Mouse (Mus musculus) lung, embryonic 16.5 days (tissue): ENCODE data around the gene Atp5e. TPM values are rescaled to one million over a fixed set of nuclear protein-coding genes. Genes with fewer than 3 reads are reported as not detected.

Source experiments
- ATAC-seq: fragments of 200-750 bp; cut with Nextera tagmentation; 2 replicates; pipeline ENCODE4 v1.8.0; 2017; ENCODE audit warnings: low read depth, mild to moderate bottlenecking, moderate library complexity
- H3K27ac ChIP-seq: fragments of 300-500 bp; sonication (generic); 2 replicates; pipeline ENCODE4 v1.5.1; 2014; ENCODE audit warnings: mild to moderate bottlenecking, control low read depth, low read length
- H3K27me3 ChIP-seq: fragments of 300-500 bp; sonication (generic); 2 replicates; pipeline ENCODE4 v1.6.1; 2014; ENCODE audit warnings: low read depth, low read length, mixed read lengths; ENCODE audit not compliant: control insufficient read depth, insufficient read depth
- H3K36me3 ChIP-seq: fragments of 300-500 bp; sonication (generic); 2 replicates; pipeline ENCODE4 v1.6.1; 2014; ENCODE audit warnings: low read length; ENCODE audit not compliant: control insufficient read depth, insufficient read depth
- H3K4me1 ChIP-seq: fragments of 300-500 bp; sonication (generic); replicated peaks from 2 replicates; pipeline ENCODE4 v1.6.1; 2014; ENCODE audit warnings: low read length, mixed read lengths; ENCODE audit not compliant: control insufficient read depth, insufficient read depth
- H3K4me2 ChIP-seq: fragments of 300-500 bp; sonication (generic); 2 replicates; pipeline ENCODE4 v1.6.1; 2014; ENCODE audit warnings: low read depth, low read length, control low read depth
- H3K4me3 ChIP-seq: fragments of 300-500 bp; sonication (generic); 2 replicates; pipeline ENCODE4 v1.5.1; 2014; ENCODE audit warnings: mild to moderate bottlenecking, low read length, control low read depth
- H3K9ac ChIP-seq: fragments of 300-500 bp; sonication (generic); 2 replicates; pipeline ENCODE4 v1.6.1; 2014; ENCODE audit warnings: low read length, control low read depth
- H3K9me3 ChIP-seq: fragments of 300-500 bp; sonication (generic); 2 replicates; pipeline ENCODE4 v1.6.1; 2016; ENCODE audit warnings: low read length; ENCODE audit not compliant: control insufficient read depth
- WGBS: fragments of 180-500 bp; shearing (Covaris S2); extraction: QIAGEN DNeasy Blood & Tissue Kit; methylation state at CpG from one replicate; pipeline ENCODE4 v1.1.7; 2014; 5-methylcytosine and 5-hydroxymethylcytosine counted together
- polyA plus RNA-seq: library from polyadenylated mRNA; unstranded; fragments of >200 nt; fragmentation: Nextera tagmentation; extraction: Ambion mirVana; gene quantifications from 2 replicates; pipeline ENCODE4 v1.2.1, GENCODE M21; 2015

Gene Atp5e
- 794 and 878 TPM in 2 replicates for polyA plus RNA-seq

- H3K9me3 ChIP-seq = no peaks in the 10 kb centered on the region
- peaks cover 36% of the 10 kb centered on the region for H3K36me3 ChIP-seq
- peaks cover 6% of the 10 kb centered on the region for H3K4me1 ChIP-seq
- WGBS = 2% methylated on average over 48 of the region's 48 CpGs
- H3K4me2 ChIP-seq = peak within 1 kb of the TSS; percentile 99
- peak within 1 kb of the TSS; percentile 58; the same call in 1 of the 2 replicates for H3K27ac ChIP-seq
- H3K4me3 ChIP-seq = peak within 1 kb of the TSS; percentile 92
- H3K9ac ChIP-seq = peak within 1 kb of the TSS; percentile 92
- no peaks in the 10 kb centered on the region for H3K27me3 ChIP-seq
- ATAC-seq = peak; percentile 100
These were observed at the start of gene Atp5e for GRCm38 (mm10) chr2:174463789-174464523. TSS of gene Atp5e (minus strand) at chr2:174464105.

GRCm38 (mm10) chr2:174509825-174510224, 45.9 kb upstream of the Atp5e start:
- ATAC-seq = no peak
- 86% methylated on average over 8 of the region's 8 CpGs for WGBS

GRCm38 (mm10) chr2:174507998-174508397, 44.1 kb upstream of the Atp5e start:
- ATAC-seq = peak; percentile 49; the same call in 1 of the 2 replicates

More at GRCm38 (mm10) chr2:174509825-174510224, 45.9 kb upstream of the Atp5e start:
- Histone ChIP-seq H3K36me3 (no peaks in the 10 kb centered on the region), H3K9me3 (0 out of 2 replicates have a peak, but pooled peaks cover 3% of the 10 kb centered on the region), H3K9ac (no peak overlapping the region), H3K4me3 (no peak overlapping the region), H3K4me1 (no peaks in the 10 kb centered on the region), H3K27me3 (no peaks in the 10 kb centered on the region), H3K4me2 (no peak overlapping the region), H3K27ac (no peak overlapping the region)

GRCm38 (mm10) chr2:174502831-174503460, 39.0 kb upstream of the Atp5e start:
- no peak overlapping the region for H3K9ac ChIP-seq
- H3K9me3 ChIP-seq = 0 out of 2 replicates have a peak, but pooled peaks cover 3% of the 10 kb centered on the region
- H3K4me3 ChIP-seq = no peak overlapping the region
- 47% methylated on average over 25 of the region's 25 CpGs for WGBS
- peaks cover 3% of the 10 kb centered on the region; the same call in 1 of the 2 replicates for H3K4me1 ChIP-seq
- no peak overlapping the region for H3K4me2 ChIP-seq
- no peak for ATAC-seq
- H3K27me3 ChIP-seq = no peaks in the 10 kb centered on the region
- no peaks in the 10 kb centered on the region for H3K36me3 ChIP-seq
- no peak overlapping the region for H3K27ac ChIP-seq

More at GRCm38 (mm10) chr2:174507998-174508397, 44.1 kb upstream of the Atp5e start:
- Histone ChIP-seq H3K9me3 (0 out of 2 replicates have a peak, but pooled peaks cover 3% of the 10 kb centered on the region), H3K4me1 (no peaks in the 10 kb centered on the region; the same call in 1 of the 2 replicates), H3K27me3 (no peaks in the 10 kb centered on the region), H3K4me2 (no peak overlapping the region), H3K27ac (no peak overlapping the region), H3K36me3 (no peaks in the 10 kb centered on the region), H3K4me3 (no peak overlapping the region), H3K9ac (no peak overlapping the region)
- 50% methylated on average over 4 of the region's 4 CpGs for WGBS

DNA sequence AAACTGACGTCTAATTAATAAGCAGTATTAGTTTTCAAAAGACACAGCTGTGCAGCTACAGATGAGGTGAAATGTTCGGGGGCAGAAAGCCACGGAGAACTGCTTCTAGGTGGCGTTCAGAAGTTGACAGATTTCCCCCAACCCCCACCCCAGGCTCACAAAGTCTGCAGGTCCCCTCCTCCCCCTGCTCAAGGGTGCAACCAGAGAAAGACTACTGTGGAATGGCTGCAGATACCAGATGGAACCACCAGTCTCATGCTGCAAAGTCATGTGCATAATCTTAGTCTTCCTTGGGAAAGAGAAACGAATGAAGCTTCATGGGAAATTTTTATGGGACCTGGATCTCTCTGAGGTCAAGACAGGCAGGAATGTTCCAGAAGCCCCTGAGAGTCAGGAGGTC, 38.4 kb upstream of the Atp5e start:
- no peaks in the 10 kb centered on the region for H3K27me3 ChIP-seq
- no peak for ATAC-seq
- no peak overlapping the region for H3K27ac ChIP-seq
- H3K9me3 ChIP-seq = 0 out of 2 replicates have a peak, but pooled peaks cover 3% of the 10 kb centered on the region
- H3K9ac ChIP-seq = no peak overlapping the region
- no peak overlapping the region for H3K4me2 ChIP-seq
- H3K4me3 ChIP-seq = no peak overlapping the region
- H3K36me3 ChIP-seq = no peaks in the 10 kb centered on the region
- 39% methylated on average over 5 of the region's 5 CpGs for WGBS
- H3K4me1 ChIP-seq = peaks cover 3% of the 10 kb centered on the region; the same call in 1 of the 2 replicates

DNA sequence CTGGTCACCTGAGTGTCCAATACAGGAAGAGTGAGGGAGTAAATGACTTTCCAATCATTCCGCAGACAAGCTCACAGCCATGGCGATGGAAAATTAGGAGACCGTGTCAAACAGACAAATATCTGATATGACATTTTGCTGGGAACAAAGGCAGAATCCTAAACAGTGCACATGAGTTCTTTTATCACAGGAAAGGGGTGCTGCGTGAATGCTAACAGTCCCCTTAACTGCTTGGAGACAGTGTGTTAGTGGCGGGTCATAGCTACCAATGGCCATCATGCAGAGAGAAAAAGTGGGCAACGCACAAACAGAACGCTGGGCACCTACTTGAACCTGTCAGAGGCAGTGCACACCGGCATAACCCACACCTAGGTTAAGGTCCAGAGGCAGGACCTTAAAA, 37.6 kb upstream of the Atp5e start:
- ATAC-seq = no peak
- whole genome bisulfite sequencing = 84% methylated on average over 8 of the region's 8 CpGs

DNA sequence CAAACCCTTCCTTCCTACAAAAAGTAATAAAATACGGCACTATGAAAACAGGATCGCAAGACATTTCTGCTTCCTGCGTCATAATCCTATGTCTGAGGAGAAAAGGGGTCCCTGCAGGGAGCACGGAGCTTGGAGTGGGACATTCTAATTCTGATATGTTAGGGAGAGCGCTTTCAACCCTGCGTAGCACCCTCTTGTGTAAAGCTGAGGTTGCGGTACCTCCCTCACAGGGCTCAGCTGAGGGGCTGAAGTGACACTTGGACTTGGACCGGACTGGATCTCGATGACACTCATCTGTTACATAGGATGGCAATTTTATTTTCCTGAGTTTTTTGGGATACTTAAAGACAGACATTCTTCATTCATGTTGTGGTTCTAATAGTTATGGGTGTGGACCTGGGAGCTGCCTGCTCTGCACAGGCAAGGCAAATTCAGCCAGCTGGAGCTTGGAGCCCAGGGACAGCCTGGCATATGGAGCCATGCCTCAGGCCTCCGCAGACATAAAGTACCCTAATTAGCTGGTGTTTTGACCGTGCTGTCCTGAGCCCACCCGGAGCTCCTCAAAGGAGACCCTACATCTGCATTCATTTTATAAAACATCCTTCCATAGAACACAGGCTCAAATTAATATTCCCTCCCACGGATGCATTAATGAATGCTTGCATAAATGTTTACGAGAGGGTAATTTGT, 37.1 kb upstream of the Atp5e start:
- Histone ChIP-seq H3K9ac (no peak overlapping the region), H3K9me3 (no peaks in the 10 kb centered on the region), H3K4me1 (peaks cover 3% of the 10 kb centered on the region; the same call in 1 of the 2 replicates), H3K27me3 (no peaks in the 10 kb centered on the region), H3K4me3 (no peak overlapping the region), H3K27ac (no peak overlapping the region), H3K36me3 (no peaks in the 10 kb centered on the region), H3K4me2 (no peak overlapping the region)
- no peak for ATAC-seq
- WGBS = 85% methylated on average over 14 of the region's 14 CpGs

More for the DNA sequence above, 37.6 kb upstream of the Atp5e start:
- H3K27me3 ChIP-seq = no peaks in the 10 kb centered on the region
- H3K4me2 ChIP-seq = no peak overlapping the region
- no peak overlapping the region for H3K4me3 ChIP-seq
- no peak overlapping the region for H3K9ac ChIP-seq
- no peaks in the 10 kb centered on the region for H3K36me3 ChIP-seq
- H3K27ac ChIP-seq = no peak overlapping the region
- 0 out of 2 replicates have a peak, but pooled peaks cover under 1% of the 10 kb centered on the region for H3K9me3 ChIP-seq
- peaks cover 3% of the 10 kb centered on the region; the same call in 1 of the 2 replicates for H3K4me1 ChIP-seq

GRCm38 (mm10) chr2:174492858-174493257, 29.0 kb upstream of the Atp5e start:
- no peak for ATAC-seq
- no peaks in the 10 kb centered on the region for H3K9me3 ChIP-seq
- no peaks in the 10 kb centered on the region for H3K4me1 ChIP-seq
- no peak overlapping the region for H3K9ac ChIP-seq
- H3K4me3 ChIP-seq = no peak overlapping the region
- WGBS = 51% methylated on average over 2 of the region's 2 CpGs
- H3K36me3 ChIP-seq = no peaks in the 10 kb centered on the region
- no peak overlapping the region for H3K27ac ChIP-seq
- no peaks in the 10 kb centered on the region for H3K27me3 ChIP-seq
- H3K4me2 ChIP-seq = no peak overlapping the region

GRCm38 (mm10) chr2:174487005-174487404, 23.1 kb upstream of the Atp5e start:
- no peak overlapping the region for H3K27ac ChIP-seq
- WGBS = 60% methylated on average over 5 of the region's 5 CpGs
- no peak for ATAC-seq
- H3K4me3 ChIP-seq = no peak overlapping the region
- no peak overlapping the region for H3K4me2 ChIP-seq
- H3K27me3 ChIP-seq = no peaks in the 10 kb centered on the region
- H3K36me3 ChIP-seq = no peaks in the 10 kb centered on the region
- no peaks in the 10 kb centered on the region for H3K9me3 ChIP-seq
- no peak overlapping the region for H3K9ac ChIP-seq
- no peaks in the 10 kb centered on the region for H3K4me1 ChIP-seq
